10 mouse cellular contexts compared by ENCODE assay signal in the genomic region with DNA sequence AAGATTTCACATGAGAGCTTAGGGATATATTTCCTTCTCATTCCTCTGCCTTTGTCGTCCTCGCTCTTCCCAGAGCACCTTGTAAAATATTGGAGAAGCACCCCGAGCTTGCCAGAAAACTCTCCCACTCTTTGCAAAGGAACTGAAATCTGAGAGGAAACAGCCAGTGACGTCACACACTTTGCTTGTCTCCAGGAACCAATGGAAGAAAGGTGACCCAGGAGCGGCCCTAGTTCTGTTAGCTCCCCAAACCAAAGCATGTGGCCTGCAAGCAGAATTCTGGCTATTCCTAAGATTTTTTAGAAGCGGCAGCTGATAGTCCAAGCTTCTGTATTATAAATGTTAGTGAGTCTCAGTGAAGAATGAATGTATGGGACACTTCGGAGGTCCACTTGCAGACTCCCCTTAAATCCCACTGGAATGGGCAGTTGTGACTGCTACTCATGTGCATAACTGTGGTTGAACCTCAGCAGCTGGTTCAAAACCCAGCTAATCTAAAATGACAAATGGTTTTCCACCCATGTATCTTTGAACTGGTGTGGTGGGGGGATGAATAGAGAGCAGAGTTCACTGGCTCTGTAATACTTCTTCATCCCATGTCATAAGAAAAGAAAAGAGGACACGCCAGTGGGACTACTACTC. TPM values are rescaled to one million over a fixed set of nuclear protein-coding genes. Genes with fewer than 3 reads are reported as not detected.
DNase-seq lines count a peak whose midpoint lies in the region; ATAC-seq and TF ChIP-seq lines count a peak whose summit lies in the region.
"Had no signal": no experiment of that assay in that cellular context is flagged by ENCODE, and none has a peak within 500 bp of the region (broad histone marks: within the 10 kb centered on the region; RNA-seq: fewer than 3 reads in every experiment).

No protein-coding gene starts in this region.

- ATAC-seq in intestine, embryonic 14.5 days (replicated peaks; ENCODE audit: low FRiP score, low TSS enrichment, low read depth), result no peak
- no peak for ATAC-seq in intestine, postnatal 0 days
- ATAC-seq in hindbrain, embryonic 12.5 days (ENCODE audit: low FRiP score), result no peak
- ATAC-seq in midbrain, embryonic 14.5 days (ENCODE audit: low FRiP score, low TSS enrichment), result no peak

- WGBS in intestine, embryonic 14.5 days, result 42% methylated on average over 8 of the region's 8 CpGs
- 75% methylated on average over 8 of the region's 8 CpGs for WGBS in intestine, postnatal 0 days
- 47% methylated on average over 8 of the region's 8 CpGs for WGBS in hindbrain, embryonic 12.5 days
- 56% methylated on average over 8 of the region's 8 CpGs for WGBS in midbrain, embryonic 14.5 days

- H3K9me3 ChIP-seq in intestine, embryonic 14.5 days (ENCODE audit: control insufficient read depth, low read length), result no peaks in the 10 kb centered on the region
- H3K9me3 ChIP-seq in intestine, postnatal 0 days (ENCODE audit: control insufficient read depth), result no peaks in the 10 kb centered on the region
- H3K9me3 ChIP-seq in hindbrain, embryonic 12.5 days (replicated peaks), result no peaks in the 10 kb centered on the region
- H3K9me3 ChIP-seq in midbrain, embryonic 14.5 days (ENCODE audit: control insufficient read depth, low read length), result no peaks in the 10 kb centered on the region

- peak overlapping the region; percentile 98 for H3K4me2 ChIP-seq in intestine, embryonic 14.5 days (ENCODE audit: low read length)
- H3K4me2 ChIP-seq in intestine, postnatal 0 days (replicated peaks; ENCODE audit: low read depth), result no peak overlapping the region
- peak overlapping the region; percentile 88 for H3K4me2 ChIP-seq in hindbrain, embryonic 12.5 days (replicated peaks)
- H3K4me2 ChIP-seq in midbrain, embryonic 14.5 days (ENCODE audit: low read length), result peak overlapping the region; percentile 96

- H3K36me3 ChIP-seq in intestine, embryonic 14.5 days (ENCODE audit: control insufficient read depth, insufficient read depth, low read length), result no peaks in the 10 kb centered on the region
- no peaks in the 10 kb centered on the region for H3K36me3 ChIP-seq in intestine, postnatal 0 days (ENCODE audit: control insufficient read depth, insufficient read depth)
- H3K36me3 ChIP-seq in hindbrain, embryonic 12.5 days, result no peaks in the 10 kb centered on the region
- H3K36me3 ChIP-seq in midbrain, embryonic 14.5 days (ENCODE audit: control insufficient read depth, insufficient read depth, low read length), result no peaks in the 10 kb centered on the region

- no peak for TF ChIP-seq CTCF in intestine, postnatal 0 days (IDR thresholded peaks at IDR 0.05; ENCODE audit: low read depth)

- H3K27me3 ChIP-seq in intestine, embryonic 14.5 days (replicated peaks; ENCODE audit: control insufficient read depth, insufficient read depth, low read length), result peaks cover 23% of the 10 kb centered on the region; the same call in 1 of the 2 replicates
- peaks cover 52% of the 10 kb centered on the region for H3K27me3 ChIP-seq in intestine, postnatal 0 days (replicated peaks; ENCODE audit: control insufficient read depth, insufficient read depth, low read length)
- peaks cover 24% of the 10 kb centered on the region for H3K27me3 ChIP-seq in hindbrain, embryonic 12.5 days
- H3K27me3 ChIP-seq in midbrain, embryonic 14.5 days (ENCODE audit: control insufficient read depth, insufficient read depth, low read length), result no peaks in the 10 kb centered on the region

- peaks cover 37% of the 10 kb centered on the region for H3K4me1 ChIP-seq in intestine, embryonic 14.5 days (replicated peaks; ENCODE audit: control insufficient read depth, insufficient read depth, low read length)
- no peaks in the 10 kb centered on the region; the same call in 1 of the 2 replicates for H3K4me1 ChIP-seq in intestine, postnatal 0 days (replicated peaks; ENCODE audit: control insufficient read depth, insufficient read depth, low read length)
- peaks cover 61% of the 10 kb centered on the region for H3K4me1 ChIP-seq in hindbrain, embryonic 12.5 days
- peaks cover 48% of the 10 kb centered on the region for H3K4me1 ChIP-seq in midbrain, embryonic 14.5 days (ENCODE audit: control insufficient read depth, insufficient read depth, low read length)

- H3K4me3 ChIP-seq in intestine, embryonic 14.5 days (ENCODE audit: low read depth, low read length), result 0 out of 2 replicates have a peak overlapping the region, but pooled peaks have one; percentile 8
- H3K4me3 ChIP-seq in intestine, postnatal 0 days (ENCODE audit: low read depth, low read length), result no peak overlapping the region
- H3K4me3 ChIP-seq in hindbrain, embryonic 12.5 days, result peak overlapping the region; percentile 56
- peak overlapping the region; percentile 51 for H3K4me3 ChIP-seq in midbrain, embryonic 14.5 days (replicated peaks; ENCODE audit: low read depth, low read length)

- no peak for DNase-seq in intestine, embryonic 14.5 days (ENCODE audit: low spot score)
- peak; percentile 62 for DNase-seq in embryo, embryonic 10.5 days (ENCODE audit: low spot score)
- DNase-seq in midbrain, embryonic 14.5 days, result no peak
- no peak for DNase-seq in B cell, adult 2 months
- no peak for DNase-seq in testis, postnatal 14 days (ENCODE audit: low spot score)
- DNase-seq in cerebellum, adult 8-10 months, result no peak
- DNase-seq: cerebellum, adult 9-11 months had no signal

- no peak overlapping the region for H3K9ac ChIP-seq in intestine, embryonic 14.5 days (ENCODE audit: low read length)
- no peak overlapping the region for H3K9ac ChIP-seq in intestine, postnatal 0 days (ENCODE audit: low read depth, low read length)
- H3K9ac ChIP-seq in hindbrain, embryonic 12.5 days, result peak overlapping the region; percentile 67; the same call in 1 of the 2 replicates
- H3K9ac ChIP-seq in midbrain, embryonic 14.5 days (replicated peaks; ENCODE audit: low read length), result peak overlapping the region; percentile 59; the same call in 1 of the 2 replicates

- H3K27ac ChIP-seq in intestine, embryonic 14.5 days (ENCODE audit: low read depth), result no peak overlapping the region
- H3K27ac ChIP-seq in intestine, postnatal 0 days (ENCODE audit: low read depth, low read length), result no peak overlapping the region
- H3K27ac ChIP-seq in hindbrain, embryonic 12.5 days, result no peak overlapping the region
- peak overlapping the region; percentile 45; the same call in 1 of the 2 replicates for H3K27ac ChIP-seq in midbrain, embryonic 14.5 days (replicated peaks; ENCODE audit: low read depth, low read length)
- H3K27ac ChIP-seq: macrophage had no signal

RNA-seq across cellular contexts. Expression of a gene that starts 3.4 kb away (rescaled TPM):
- 34.3 and 41.3 TPM in 2 replicates for polyA plus RNA-seq in intestine, embryonic 14.5 days (2014; fragmentation: Nextera tagmentation; extraction: Ambion mirVana)
- polyA plus RNA-seq in intestine, postnatal 0 days (2015; fragmentation: Nextera tagmentation; extraction: Ambion mirVana), result 4.9 TPM in 2 replicates
- polyA plus RNA-seq in hindbrain, embryonic 12.5 days (2016; fragmentation: Nextera tagmentation; extraction: Ambion mirVana), result 59.8 and 65.1 TPM in 2 replicates
- polyA plus RNA-seq in midbrain, embryonic 14.5 days (2014; fragmentation: Nextera tagmentation; extraction: Ambion mirVana), result 34.7 and 40.5 TPM in 2 replicates
- polyA plus RNA-seq: macrophage had no signal

RNA-seq across cellular contexts. Expression of a gene that starts 59.5 kb away (rescaled TPM):
- not detected in 2 replicates for polyA plus RNA-seq in intestine, embryonic 14.5 days (2014; fragmentation: Nextera tagmentation; extraction: Ambion mirVana)
- polyA plus RNA-seq in intestine, postnatal 0 days (2015; fragmentation: Nextera tagmentation; extraction: Ambion mirVana), result not detected in 2 replicates
- polyA plus RNA-seq in hindbrain, embryonic 12.5 days (2016; fragmentation: Nextera tagmentation; extraction: Ambion mirVana), result not detected in 2 replicates
- not detected in 2 replicates for polyA plus RNA-seq in midbrain, embryonic 14.5 days (2014; fragmentation: Nextera tagmentation; extraction: Ambion mirVana)
- polyA plus RNA-seq: macrophage had no signal

Comparison
In these comparisons a context has a peak if more than half of its experiments do, and no peak if none do; other contexts are left out.
1. H3K9ac ChIP-seq: peak in hindbrain, embryonic 12.5 days (single experiment) and midbrain, embryonic 14.5 days (single experiment); none in intestine, embryonic 14.5 days (single experiment) and intestine, postnatal 0 days (single experiment).